Mouse (Mus musculus): ENCODE data around the gene Mob1b.

- TF ChIP-seq MYOD1 (IDR thresholded peaks at IDR 0.05; ENCODE audit: control insufficient read depth in 1 of 3, insufficient read length in 2 of 3, low read depth in 2 of 3) (no peak), POLR2A (IDR thresholded peaks at IDR 0.05; ENCODE audit: insufficient read length, low read depth) (no peak)
These were observed 76.5 kb downstream of the Mob1b start for GRCm38 (mm10) chr5:88797121-88797520.

Data from myocyte (in vitro differentiated cells).